Mouse (Mus musculus): ENCODE measurements around the gene Lsm12. TPM values are rescaled to one million over a fixed set of nuclear protein-coding genes. Genes with fewer than 3 reads are reported as not detected.
"Not testable (repeated sequence)": the region's sequence is repeated elsewhere in the genome, so short reads cannot be mapped to it uniquely, and the experiment has no call there.

The Lsm12 gene
- total RNA-seq, 4 experiments from 2014 or later = 67.2 to 86.9 (median 81.0) TPM

DNA sequence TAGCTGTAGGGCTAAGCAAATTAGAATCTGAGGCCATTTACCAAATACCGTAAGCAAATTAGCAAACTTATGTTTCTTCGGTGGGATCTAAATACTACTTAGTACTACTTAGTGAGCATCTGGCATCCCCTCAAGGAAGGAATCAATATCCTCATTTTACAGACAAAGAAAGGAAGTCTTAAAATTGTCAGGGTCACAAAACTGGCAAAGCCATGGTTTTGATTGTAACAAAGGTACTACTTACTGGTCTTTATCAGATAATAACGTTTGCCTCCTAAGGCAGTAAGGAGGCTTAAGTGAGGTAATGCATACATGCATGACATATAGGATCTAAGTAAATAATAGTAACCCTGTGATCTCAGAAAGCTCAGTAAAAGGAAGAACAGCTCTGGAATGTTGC, 581 bp upstream of the Lsm12 start:
- DNase-seq = no peak

DNA sequence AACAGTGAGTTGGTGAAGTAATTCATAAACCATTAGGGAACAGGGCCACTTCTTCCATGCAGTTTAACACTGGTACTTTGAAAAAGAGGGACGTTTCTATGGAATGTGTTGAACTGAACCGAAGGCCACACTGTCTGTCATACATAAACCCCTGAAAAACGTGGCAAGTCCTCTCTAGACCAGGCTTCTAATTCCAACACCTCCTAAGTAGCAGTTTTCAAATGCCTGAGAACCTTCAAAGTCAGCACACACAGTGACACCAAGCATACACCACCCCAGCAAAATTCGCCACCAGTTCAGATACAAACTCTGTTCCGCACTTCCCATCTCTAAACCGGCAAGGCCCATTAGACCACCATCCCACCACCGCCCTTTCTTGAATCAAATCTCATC, 847 bp downstream of the Lsm12 start:
- DNase-seq = no peak

DNA sequence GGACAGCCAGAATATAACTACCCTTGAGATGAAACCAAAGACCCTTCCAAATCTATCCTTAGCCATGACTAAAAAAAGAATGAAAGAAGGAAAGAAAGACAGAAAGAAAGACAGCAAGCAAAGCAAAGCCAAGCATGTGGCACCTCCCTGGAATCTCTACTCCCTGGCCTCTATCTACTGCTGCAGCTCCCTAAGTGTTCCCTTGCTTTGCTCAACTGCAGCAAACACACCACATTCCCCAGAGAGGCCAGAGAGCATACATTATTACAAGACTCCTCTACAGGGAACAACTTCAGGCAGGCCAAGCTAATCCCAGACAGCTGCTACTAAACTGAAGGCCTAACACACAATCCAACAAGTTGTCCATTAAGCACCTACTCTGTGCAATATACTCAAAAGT, 5.3 kb downstream of the Lsm12 start:
- DNase-seq = no peak

DNA sequence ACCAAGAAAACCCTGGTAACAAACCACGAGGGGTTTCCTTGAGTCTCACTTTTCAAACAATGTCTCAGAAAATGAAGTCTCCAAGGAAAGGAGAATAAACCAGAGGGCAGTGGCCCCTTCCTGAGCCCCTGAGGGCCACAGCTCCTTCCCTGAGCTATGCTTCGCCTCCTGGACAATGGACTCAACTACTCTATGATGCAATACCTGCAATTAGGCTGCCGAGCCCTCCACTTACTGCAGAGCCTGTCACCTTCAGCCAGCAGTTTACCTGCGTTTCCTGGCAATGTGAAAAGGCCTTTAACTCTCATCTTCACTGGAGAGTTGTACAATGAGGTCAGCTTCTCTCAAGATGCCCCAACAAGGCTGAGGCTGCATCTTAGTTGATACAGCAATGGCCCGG, 16.4 kb downstream of the Lsm12 start:
- DNase-seq = no peak

DNA sequence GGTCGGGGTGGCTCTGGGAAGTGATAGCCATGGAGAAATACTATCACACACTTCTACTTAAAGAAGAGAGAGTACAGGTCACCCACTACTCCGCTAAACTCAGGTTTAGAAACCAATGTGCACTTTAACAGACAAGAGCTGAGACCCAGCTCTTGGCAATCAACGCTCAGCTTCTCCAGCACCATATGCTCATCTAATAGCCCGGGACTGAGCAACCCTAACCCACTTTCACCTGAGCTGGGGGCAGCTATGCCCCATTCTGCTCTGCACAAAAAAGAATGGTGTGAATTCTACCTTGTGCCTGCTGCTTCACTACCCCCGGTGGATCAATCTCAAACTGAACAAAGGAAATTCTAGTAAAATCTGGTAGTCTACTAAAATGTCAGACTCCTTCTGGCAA, 17.6 kb downstream of the Lsm12 start:
- DNase-seq = no peak

DNA sequence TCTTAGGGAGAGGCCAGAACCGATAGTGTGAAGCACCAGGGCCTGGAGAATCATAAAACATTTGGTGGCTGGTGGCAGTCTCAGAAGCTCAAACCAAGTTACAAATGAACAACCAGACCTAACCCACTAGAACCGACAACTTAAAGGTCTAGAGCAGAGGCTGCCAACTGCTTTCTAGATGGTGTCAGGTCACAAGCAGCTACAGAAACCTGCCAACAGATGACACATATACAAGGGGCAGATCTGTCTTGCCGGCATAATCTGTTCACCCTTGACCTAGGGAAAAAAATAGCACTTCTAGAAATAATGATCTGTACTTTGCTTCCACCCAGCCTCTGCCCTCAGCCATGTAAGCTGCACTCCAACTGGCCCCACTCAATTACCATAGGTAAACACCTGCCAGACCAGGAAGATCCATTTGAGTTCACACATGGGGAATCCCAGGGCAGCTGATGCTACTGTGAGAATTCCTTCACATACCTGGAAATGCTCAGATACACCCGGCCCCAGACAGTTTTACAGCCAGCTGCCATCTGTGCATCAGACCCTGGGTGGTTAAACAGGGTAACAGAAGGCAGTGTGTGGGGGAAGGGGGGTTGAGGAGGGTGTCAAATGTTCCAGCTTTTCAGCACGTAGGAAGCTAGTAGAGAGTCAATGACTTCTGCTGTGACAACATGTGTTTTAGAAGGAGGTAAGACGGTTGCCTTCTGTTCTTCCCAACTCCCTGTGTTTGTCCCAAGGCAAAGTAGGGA, 18.9 kb downstream of the Lsm12 start:
- DNase-seq = no peak

DNA sequence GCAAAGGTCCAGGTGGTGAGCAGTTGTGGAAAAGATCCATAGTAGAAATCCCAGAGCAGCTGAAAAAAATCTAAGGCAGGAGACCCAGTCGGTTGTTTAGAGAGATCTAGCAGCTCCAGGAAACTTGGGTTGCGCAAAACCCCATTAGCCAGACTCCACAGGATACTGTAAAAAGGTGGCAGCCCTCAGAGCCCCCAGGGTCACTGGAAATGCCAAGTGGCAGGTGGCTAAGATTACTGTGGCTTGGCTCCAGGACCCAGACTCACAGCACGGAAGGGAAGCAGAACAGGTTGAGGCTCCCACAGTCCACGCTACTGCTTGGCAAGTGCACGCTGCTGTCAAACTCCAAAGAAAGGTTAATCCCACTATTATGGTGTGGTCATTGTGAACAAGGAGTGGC, 25.3 kb downstream of the Lsm12 start:
- DNase-seq = no peak

DNA sequence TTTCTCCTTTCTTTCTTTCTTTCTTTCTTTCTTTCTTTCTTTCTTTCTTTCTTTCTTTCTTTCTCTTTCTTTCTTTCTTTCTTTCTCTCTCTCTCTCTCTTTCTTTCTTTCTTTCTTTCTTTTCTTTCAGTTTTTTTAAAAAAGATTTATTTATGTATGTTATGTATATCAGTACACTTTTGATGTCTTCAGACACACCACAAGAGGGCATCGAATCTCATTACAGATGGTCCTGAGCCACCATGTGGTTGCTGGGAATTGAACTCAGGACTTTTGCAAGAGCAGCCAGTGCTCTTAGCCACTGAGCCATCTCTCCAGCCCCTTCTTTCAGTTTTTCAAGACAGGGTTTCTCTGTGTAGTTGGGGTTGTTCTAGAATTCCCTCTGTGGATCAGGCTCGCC, 27.1 kb downstream of the Lsm12 start:
- not testable (repeated sequence) for DNase-seq

DNA sequence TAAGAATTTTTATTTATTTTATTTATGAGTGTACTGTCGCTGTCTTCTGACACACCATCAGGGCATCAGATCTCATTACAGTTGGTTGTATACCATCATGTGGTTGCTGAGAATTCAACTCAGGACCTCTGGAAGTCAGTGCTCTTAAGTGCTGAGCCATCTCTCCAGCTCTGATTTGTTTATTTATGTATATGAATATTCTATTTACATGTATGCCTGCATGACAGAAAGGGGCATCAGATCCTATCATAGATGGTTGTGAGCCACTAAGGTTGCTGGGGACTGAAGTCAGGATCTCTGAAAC, 28.4 kb downstream of the Lsm12 start:
- DNase-seq = no peak

DNA sequence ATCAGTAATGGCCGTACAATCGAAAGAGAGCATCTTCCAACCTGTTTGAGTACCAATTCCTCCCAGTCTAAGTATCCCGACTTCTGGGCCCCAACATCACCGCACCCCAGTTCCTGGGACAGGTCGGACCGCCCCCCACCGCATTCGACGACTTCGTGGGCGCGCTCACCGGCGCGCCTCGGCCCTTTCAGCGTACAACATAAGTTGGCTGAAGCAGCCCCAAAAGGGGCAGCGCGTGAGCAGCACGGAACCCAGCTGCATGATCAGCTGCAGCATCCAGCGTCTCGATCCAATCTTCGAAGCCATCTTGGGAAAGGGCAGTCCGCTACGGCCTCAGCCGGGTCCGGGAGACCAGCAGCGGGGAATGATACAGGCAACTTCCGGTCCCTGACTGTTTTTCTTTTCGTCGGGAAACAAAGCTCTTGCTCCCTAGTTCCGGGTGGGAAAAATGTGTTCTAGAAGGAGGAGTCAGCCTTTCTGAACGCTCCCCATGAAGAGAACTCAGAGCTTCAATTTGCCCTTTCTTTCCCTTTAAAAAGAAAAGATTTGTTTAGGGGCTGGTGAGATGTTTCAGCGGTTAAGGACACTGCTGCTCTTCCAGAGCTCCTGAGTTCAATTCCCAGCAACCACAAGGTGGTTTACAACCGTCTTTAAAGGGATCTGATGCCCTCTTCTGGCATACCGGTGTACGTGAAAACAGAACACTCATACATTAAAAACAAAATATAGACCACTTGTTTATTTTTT, 28.9 kb downstream of the Lsm12 start, which contains the start of gene Tmem101:
Tmem101 (minus strand) TSS at position 366 of the 747 bp plus-strand sequence.
- peak; percentile 88 for DNase-seq

DNA sequence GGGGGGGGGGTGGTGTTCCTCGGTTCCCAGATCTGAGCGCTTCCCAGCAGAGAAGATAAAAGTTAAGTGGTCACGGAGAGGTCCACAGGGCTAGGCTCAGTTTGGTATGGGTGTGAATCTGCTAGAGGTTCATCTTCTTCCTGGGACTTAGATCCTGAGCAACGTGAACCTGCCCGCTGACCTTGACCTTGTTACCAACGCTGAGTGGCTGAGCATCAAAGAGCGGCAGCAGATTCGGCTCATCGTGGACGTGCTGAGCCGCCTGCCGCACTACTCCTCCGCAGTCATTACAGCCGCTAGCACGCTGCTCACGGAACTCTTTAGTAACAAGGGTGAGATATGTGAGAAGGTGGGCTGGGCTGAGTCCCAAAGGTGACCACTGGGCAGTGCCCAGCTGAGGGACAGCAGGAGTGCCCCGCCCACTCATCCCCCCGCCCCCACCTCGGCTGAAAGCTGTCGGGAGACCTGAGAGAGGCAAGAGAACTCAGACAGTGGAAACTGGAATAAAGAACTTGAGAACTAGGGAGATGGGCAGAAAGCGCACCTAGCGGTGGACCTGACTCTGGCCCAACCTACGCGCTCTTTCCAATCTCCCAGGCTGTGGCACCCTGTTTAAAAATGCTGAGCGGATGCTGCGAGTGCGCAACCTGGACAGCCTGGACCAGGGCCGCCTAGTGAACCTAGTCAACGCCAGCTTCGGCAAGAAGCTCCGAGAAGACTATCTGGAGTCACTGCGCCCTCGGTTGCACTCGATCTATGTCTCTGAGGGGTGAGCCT, 37.7 kb downstream of the Lsm12 start:
- DNase-seq = no peak

DNA sequence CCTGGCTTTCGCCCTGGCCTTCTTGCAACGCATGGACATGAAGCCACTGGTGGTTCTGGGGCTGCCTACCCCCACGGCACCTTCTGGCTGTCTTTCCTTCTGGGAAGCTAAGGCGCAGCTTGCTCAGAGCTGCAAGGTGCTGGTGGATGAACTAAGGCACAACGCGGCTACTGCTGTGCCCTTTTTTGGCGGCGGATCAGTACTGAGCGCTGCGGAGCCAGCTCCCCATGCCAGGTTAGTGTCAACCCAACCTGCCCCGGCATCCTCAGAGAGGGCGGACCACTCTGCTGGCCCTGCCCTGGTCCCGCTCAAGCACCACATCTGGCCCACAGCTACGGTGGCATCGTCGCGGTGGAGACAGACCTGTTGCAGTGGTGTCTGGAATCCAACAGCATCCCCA, 38.6 kb downstream of the Lsm12 start:
- no peak for DNase-seq

DNA sequence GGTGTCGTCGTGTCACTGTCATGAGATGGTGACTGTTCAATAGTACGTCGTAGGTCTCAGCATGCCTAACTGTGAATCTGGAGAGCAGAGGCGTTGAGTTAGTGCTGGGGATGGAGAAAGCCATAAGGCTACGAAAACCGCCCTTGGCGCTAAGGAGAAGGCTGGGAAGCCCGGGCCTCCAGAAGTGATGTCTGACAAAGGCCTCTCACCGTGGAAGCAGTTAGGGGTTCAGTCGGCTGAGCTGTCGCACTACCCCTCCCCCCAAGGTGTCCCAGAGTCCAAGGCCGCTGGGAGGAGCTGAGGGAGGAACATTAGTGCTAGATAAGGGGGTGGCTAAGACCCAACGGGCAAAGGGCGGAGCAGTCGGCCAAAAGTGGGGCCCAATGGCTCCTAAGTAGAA, 39.1 kb downstream of the Lsm12 start:
- DNase-seq = no peak

DNA sequence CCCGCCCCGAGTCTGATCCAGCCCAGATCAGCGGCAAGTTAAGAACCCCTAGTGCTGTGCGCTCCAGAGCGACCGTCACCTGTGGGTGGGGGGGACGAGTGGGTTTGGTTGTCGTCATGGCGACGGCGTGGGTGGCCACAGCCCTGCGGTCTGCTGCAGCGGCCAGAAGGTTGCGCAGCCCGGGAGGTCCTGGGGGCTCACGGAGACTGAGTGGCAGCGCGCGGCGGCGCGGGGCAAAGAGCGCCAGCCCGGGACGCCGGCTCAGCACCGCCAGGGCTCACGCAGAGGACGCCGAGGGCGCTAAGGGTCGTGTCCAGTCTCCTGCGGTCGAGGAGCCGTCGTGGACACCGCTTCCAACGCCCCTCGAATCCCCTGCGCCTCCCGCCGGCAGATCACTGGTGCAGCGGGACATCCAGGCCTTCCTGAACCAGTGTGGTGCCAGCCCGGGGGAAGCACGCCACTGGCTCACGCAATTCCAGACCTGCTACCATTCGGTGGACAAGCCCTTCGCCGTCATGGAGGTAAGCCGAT, 39.6 kb downstream of the Lsm12 start, which contains the start of gene Nags:
Nags (plus strand) TSS at position 43 of the 531 bp plus-strand sequence.
- DNase-seq = no peak

DNA sequence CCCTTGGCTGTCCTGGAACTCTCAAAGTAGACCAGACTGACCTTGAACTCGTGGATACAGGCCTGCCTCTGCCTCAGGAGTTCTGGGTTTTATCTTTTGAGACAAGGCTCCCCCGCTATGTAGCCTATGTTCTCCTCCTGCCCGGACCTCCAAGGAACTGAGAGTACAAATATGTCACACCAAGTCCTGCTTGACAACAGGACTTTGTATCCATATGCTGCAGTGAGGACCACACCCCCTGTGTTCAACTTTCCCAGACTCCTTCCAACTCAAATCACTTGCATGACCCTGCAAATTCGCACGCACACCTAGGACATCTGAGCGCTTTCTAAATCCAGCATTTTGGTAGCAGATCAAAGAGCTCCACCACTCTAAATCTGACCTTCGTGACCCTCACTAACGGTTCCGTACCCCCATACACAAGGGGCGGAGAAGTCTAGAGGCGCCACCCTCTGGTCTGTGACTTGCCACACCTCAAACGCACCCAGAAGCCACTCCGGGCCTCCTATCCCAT, 40.1 kb downstream of the Lsm12 start:
- no peak for DNase-seq

DNA sequence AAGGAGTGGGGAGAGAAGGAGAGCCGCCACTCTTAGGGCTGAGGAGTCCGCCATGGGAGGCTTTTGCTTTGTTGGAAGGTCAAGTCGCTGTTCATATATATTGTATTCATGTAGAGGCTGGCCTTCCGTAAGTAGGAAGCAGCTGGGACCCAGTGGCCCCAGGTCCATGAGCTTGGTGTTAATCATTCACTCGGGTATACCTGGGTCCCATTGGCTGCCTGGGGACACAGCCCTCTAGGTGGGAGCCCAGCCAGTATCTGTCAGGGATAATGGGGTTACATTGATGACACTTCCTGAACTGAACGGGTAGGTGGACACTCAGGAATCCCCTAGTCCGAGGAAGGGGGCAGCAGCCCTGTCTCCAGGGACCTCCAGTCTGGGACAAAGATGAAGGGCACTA, 42.7 kb downstream of the Lsm12 start:
- no peak for DNase-seq

DNA sequence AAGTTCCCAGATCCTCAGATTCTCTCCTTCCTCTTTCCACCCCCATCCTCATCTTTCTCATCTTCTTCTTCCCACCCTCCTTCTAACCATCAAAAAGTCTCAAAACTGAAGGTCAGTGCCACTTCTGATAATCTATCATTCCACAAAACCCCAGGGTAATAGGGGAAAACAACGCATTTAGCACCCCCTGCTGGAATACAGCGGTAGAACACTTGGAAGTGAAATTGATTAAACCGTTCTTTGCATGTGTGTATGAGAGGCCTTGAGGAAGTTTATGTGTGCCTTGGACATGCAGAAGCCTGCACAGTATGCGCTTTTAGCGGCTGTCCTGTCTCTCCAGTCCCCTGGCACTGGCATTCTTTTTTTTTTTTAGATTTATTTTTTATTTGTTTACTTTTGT, 44.6 kb downstream of the Lsm12 start:
- no peak for DNase-seq

DNA sequence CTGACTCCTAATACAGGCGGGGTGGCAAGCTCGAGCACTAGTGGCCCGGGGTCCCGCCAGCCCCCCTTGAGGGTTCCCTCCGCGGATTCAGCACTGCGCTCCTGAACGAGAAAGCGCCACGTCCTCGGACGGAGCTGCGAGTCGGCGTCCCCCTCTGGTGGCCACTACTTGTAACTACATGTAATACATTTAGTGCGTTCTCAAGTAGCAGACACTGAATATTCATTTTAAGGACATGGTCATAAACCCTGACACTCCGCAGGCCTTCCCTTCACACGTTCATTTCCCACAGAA, 46.7 kb downstream of the Lsm12 start:
- DNase-seq = no peak

DNA sequence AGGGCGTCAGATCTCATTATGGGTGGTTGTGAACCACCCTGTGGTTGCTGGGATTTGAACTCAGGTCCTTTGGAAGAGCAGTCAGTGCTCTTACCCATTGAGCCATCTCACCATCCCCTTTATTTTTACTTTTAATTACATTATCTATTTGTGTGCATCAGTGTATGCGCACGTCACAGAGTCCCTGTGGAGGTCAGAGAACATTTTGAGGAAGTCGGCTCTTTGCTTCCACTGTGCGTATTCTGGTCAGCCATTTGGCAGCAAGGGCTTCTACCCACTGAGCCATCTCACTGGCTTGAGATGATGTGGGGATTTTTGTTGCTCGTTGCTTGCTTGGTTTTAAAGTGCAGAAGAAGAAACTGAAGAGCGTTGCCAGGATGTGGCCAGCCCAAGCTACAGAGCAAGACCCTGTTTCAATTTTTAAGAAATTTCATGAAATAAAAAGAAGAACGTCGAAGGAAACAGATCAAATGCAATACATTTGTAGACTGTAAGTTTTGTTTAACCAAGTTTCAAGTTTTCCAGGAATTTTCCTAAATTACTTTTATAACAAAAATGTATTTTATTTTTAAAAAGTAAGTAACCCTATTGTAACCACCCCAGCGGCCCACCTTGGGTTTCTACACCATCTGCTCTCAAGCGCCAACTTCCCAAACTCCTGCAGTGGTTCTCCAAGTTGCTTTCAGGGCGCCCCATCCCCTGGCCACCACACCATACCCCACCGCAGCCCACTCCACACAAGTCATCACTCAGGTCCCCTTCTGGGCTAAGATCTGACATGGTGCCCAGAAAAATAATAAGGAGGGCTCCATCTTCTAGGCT, 47.3 kb downstream of the Lsm12 start:
- DNase-seq = no peak

DNA sequence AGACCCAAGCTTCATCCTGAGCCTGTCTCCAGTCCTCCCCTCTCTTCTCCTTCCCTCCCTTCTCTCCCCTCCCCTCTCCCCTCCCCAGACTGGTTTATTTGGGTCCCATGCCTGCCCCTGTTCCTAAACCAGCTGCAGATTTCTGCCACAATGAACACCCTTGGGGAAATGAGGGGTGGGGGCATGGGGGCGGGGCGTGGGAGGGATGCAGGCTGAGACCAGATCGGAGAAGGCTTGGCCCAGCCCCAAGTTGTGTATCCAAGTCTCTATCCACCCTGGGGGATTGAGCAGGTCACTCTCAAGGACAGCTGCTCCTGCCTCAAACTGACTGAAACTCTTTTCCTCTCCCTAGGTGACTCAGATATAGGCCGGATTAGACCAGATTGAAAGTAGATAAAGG, 50.6 kb downstream of the Lsm12 start:
- DNase-seq = no peak

DNA sequence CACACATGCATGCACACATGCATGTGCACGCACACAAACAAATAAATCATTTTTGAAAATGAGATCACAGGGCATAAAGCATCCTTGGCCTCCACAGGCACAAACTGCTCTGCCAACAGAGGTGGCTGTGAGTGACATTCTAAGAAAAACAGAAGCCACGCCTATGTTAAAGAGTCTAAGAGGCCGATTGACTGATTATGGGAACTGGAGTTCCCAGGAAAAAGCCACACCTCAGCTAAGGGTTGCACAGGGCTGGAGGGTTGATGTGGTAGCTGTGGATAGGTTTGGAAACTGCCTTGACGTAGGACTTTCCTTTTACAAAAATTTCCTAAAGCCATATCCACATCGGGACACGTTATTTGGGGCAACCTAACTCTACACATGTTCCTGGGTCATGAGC, 67.7 kb downstream of the Lsm12 start:
- no peak for DNase-seq

DNA sequence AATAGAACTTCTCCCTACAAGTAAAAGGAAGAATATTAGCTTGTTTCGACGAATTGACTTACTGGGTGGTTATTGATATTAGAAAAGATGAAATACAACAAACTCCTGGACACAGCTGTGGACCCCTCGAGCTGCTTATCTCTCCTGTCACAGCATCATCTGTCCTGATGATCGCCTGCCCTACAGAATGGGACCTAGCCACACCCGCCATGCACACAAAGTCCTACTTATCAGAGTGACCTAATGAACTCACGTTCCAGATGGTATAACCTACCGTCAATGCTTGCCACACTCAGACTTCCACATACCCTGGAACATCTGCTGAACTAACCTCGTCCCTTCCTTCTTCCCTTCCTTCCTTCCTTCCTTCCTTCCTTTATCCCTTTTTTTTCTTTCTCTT, 68.9 kb downstream of the Lsm12 start:
- no peak for DNase-seq
